Mouse (Mus musculus) spleen, adult 12 weeks (tissue): Measurements from ENCODE around the gene Nop9.

Experiments
- DNase-seq: peaks from one replicate; pipeline ENCODE4 v3.0.0; 2022; ENCODE audit warnings: low spot score

The Nop9 gene

GRCm38 (mm10) chr14:55769087-55769703, 23.7 kb downstream of the Nop9 start:
- no peak for DNase-seq

GRCm38 (mm10) chr14:55776711-55777110, 31.2 kb downstream of the Nop9 start:
- no peak for DNase-seq

- no peak for DNase-seq
These were observed 31.7 kb downstream of the Nop9 start for GRCm38 (mm10) chr14:55777176-55777575.

GRCm38 (mm10) chr14:55777806-55778205, 32.3 kb downstream of the Nop9 start:
- no peak for DNase-seq

GRCm38 (mm10) chr14:55778686-55779085, 33.2 kb downstream of the Nop9 start:
- no peak for DNase-seq

GRCm38 (mm10) chr14:55779656-55780055, 34.2 kb downstream of the Nop9 start:
- no peak for DNase-seq

- DNase-seq = no peak
These were observed 35.2 kb downstream of the Nop9 start for GRCm38 (mm10) chr14:55780736-55781135.

GRCm38 (mm10) chr14:55781310-55781709, 35.8 kb downstream of the Nop9 start:
- no peak for DNase-seq

- DNase-seq = no peak
These were observed 37.0 kb downstream of the Nop9 start for GRCm38 (mm10) chr14:55782361-55782960.

GRCm38 (mm10) chr14:55783171-55783957, 37.9 kb downstream of the Nop9 start:
- no peak for DNase-seq

- no peak for DNase-seq
These were observed 38.4 kb downstream of the Nop9 start, which contains the start of gene Adcy4 for GRCm38 (mm10) chr14:55783958-55784235. TSS of gene Adcy4 (minus strand) at chr14:55784095.

- DNase-seq = no peak
These were observed 39.7 kb downstream of the Nop9 start for GRCm38 (mm10) chr14:55785195-55785594.

GRCm38 (mm10) chr14:55787731-55788130, 42.2 kb downstream of the Nop9 start:
- no peak for DNase-seq

- DNase-seq = peak; percentile 43
These were observed 43.0 kb downstream of the Nop9 start, which contains the start of gene Ripk3 for GRCm38 (mm10) chr14:55788256-55789050. TSS of gene Ripk3 (minus strand) at chr14:55788865.

- no peak for DNase-seq
These were observed 48.0 kb downstream of the Nop9 start for GRCm38 (mm10) chr14:55793461-55793860.

- DNase-seq = no peak
These were observed 48.5 kb downstream of the Nop9 start for GRCm38 (mm10) chr14:55793946-55794345.

- DNase-seq = no peak
These were observed 50.1 kb downstream of the Nop9 start for GRCm38 (mm10) chr14:55795380-55796163.
